Mouse (Mus musculus) forebrain, embryonic 15.5 days (tissue): ENCODE results near the gene Col23a1. TPM values are rescaled to one million over a fixed set of nuclear protein-coding genes. Genes with fewer than 3 reads are reported as not detected.

Source experiments
- ATAC-seq: fragments of 200-750 bp; cut with Nextera tagmentation; replicated peaks from 2 replicates; pipeline ENCODE4 v1.8.0; 2017; ENCODE audit warnings: mild to moderate bottlenecking, moderate TSS enrichment, moderate library complexity
- H3K27ac ChIP-seq: fragments of 300-500 bp; sonication (generic); replicated peaks from 2 replicates; pipeline ENCODE4 v1.5.1; 2015; ENCODE audit warnings: mild to moderate bottlenecking, inconsistent platforms
- H3K27me3 ChIP-seq: fragments of 300-500 bp; sonication (generic); 2 replicates; pipeline ENCODE4 v1.6.1; 2015; ENCODE audit warnings: inconsistent platforms
- H3K36me3 ChIP-seq: fragments of 300-500 bp; sonication (generic); 2 replicates; pipeline ENCODE4 v1.6.1; 2015; ENCODE audit warnings: mild to moderate bottlenecking, inconsistent platforms
- H3K4me1 ChIP-seq: fragments of 300-500 bp; sonication (generic); 2 replicates; pipeline ENCODE4 v1.6.1; 2015; ENCODE audit warnings: inconsistent platforms
- H3K4me2 ChIP-seq: fragments of 300-500 bp; sonication (generic); replicated peaks from 2 replicates; pipeline ENCODE4 v1.6.1; 2015; ENCODE audit warnings: mild to moderate bottlenecking, inconsistent platforms
- H3K4me3 ChIP-seq: fragments of 300-500 bp; sonication (generic); 2 replicates; pipeline ENCODE4 v1.5.1; 2015; ENCODE audit warnings: mild to moderate bottlenecking, inconsistent platforms
- H3K9ac ChIP-seq: fragments of 300-500 bp; sonication (generic); replicated peaks from 2 replicates; pipeline ENCODE4 v1.6.1; 2015; ENCODE audit warnings: mild to moderate bottlenecking, inconsistent platforms
- H3K9me3 ChIP-seq: fragments of 300-500 bp; sonication (generic); 2 replicates; pipeline ENCODE4 v1.6.1; 2016; ENCODE audit warnings: inconsistent platforms
- WGBS: fragments of 180-500 bp; shearing (Covaris S2); methylation state at CpG from one replicate; pipeline ENCODE4 v1.1.7; 2015; ENCODE audit warnings: mixed read lengths; 5-methylcytosine and 5-hydroxymethylcytosine counted together
- polyA plus RNA-seq: library from polyadenylated mRNA; unstranded; fragments of >200 nt; fragmentation: Nextera tagmentation; extraction: Ambion mirVana; gene quantifications from 2 replicates; pipeline ENCODE4 v1.2.1, GENCODE M21; 2015

The Col23a1 gene
- polyA plus RNA-seq, 1 experiment from 2014 or later: 4.1 TPM

- no peaks in the 10 kb centered on the region for H3K27me3 ChIP-seq
- no peaks in the 10 kb centered on the region for H3K9me3 ChIP-seq
- 81% methylated on average over 1 of the region's 1 CpGs for WGBS
- no peak overlapping the region for H3K9ac ChIP-seq
- H3K4me3 ChIP-seq: no peak overlapping the region
- no peaks in the 10 kb centered on the region for H3K4me1 ChIP-seq
- no peak for ATAC-seq
- H3K4me2 ChIP-seq: no peak overlapping the region
- no peaks in the 10 kb centered on the region for H3K36me3 ChIP-seq
- no peak overlapping the region for H3K27ac ChIP-seq
These were observed 273.6 kb downstream of the Col23a1 start for GRCm38 (mm10) chr11:51563276-51563675.

GRCm38 (mm10) chr11:51565062-51565461 is 275.3 kb downstream of the Col23a1 start:
- Histone ChIP-seq H3K4me3 (no peak overlapping the region), H3K27ac (no peak overlapping the region), H3K4me2 (no peak overlapping the region), H3K4me1 (no peaks in the 10 kb centered on the region), H3K9me3 (no peaks in the 10 kb centered on the region), H3K36me3 (no peaks in the 10 kb centered on the region), H3K27me3 (no peaks in the 10 kb centered on the region), H3K9ac (no peak overlapping the region)
- WGBS: 31% methylated on average over 3 of the region's 3 CpGs
- no peak for ATAC-seq

GRCm38 (mm10) chr11:51565951-51566350 is 276.2 kb downstream of the Col23a1 start:
- no peaks in the 10 kb centered on the region for H3K36me3 ChIP-seq
- no peaks in the 10 kb centered on the region for H3K27me3 ChIP-seq
- no peak overlapping the region for H3K4me3 ChIP-seq
- no peaks in the 10 kb centered on the region for H3K9me3 ChIP-seq
- H3K4me2 ChIP-seq: no peak overlapping the region
- 90% methylated on average over 6 of the region's 6 CpGs for WGBS
- H3K4me1 ChIP-seq: no peaks in the 10 kb centered on the region
- no peak for ATAC-seq
- H3K27ac ChIP-seq: no peak overlapping the region
- no peak overlapping the region for H3K9ac ChIP-seq

GRCm38 (mm10) chr11:51568801-51569200 is 279.1 kb downstream of the Col23a1 start:
- 87% methylated on average over 4 of the region's 4 CpGs for WGBS
- Histone ChIP-seq H3K36me3 (no peaks in the 10 kb centered on the region), H3K27ac (no peak overlapping the region), H3K4me3 (no peak overlapping the region), H3K4me2 (no peak overlapping the region), H3K9me3 (no peaks in the 10 kb centered on the region), H3K4me1 (no peaks in the 10 kb centered on the region), H3K9ac (no peak overlapping the region), H3K27me3 (no peaks in the 10 kb centered on the region)
- ATAC-seq: no peak

- Histone ChIP-seq H3K4me1 (peaks cover 9% of the 10 kb centered on the region; the same call in 1 of the 2 replicates), H3K27me3 (no peaks in the 10 kb centered on the region), H3K27ac (peak overlapping the region; percentile 3; the same call in 1 of the 2 replicates), H3K4me2 (no peak overlapping the region), H3K4me3 (no peak overlapping the region), H3K36me3 (no peaks in the 10 kb centered on the region), H3K9me3 (no peaks in the 10 kb centered on the region), H3K9ac (no peak overlapping the region)
- no peak for ATAC-seq
- WGBS: 59% methylated on average over 4 of the region's 4 CpGs
These were observed 286.7 kb downstream of the Col23a1 start for GRCm38 (mm10) chr11:51576454-51576853.

- H3K9ac ChIP-seq: no peak overlapping the region
- no peak for ATAC-seq
- H3K4me3 ChIP-seq: no peak overlapping the region
- peaks cover 9% of the 10 kb centered on the region; the same call in 1 of the 2 replicates for H3K4me1 ChIP-seq
- H3K27ac ChIP-seq: no peak overlapping the region
- H3K4me2 ChIP-seq: no peak overlapping the region
- no peaks in the 10 kb centered on the region for H3K9me3 ChIP-seq
- no peaks in the 10 kb centered on the region for H3K27me3 ChIP-seq
- 86% methylated on average over 7 of the region's 7 CpGs for WGBS
- H3K36me3 ChIP-seq: no peaks in the 10 kb centered on the region
These were observed 287.9 kb downstream of the Col23a1 start for GRCm38 (mm10) chr11:51577587-51577986.

GRCm38 (mm10) chr11:51579024-51579423 is 289.3 kb downstream of the Col23a1 start:
- 55% methylated on average over 4 of the region's 4 CpGs for WGBS

GRCm38 (mm10) chr11:51582713-51583112 is 293.0 kb downstream of the Col23a1 start:
- H3K36me3 ChIP-seq: peaks cover 15% of the 10 kb centered on the region
- H3K27me3 ChIP-seq: no peaks in the 10 kb centered on the region
- no peak overlapping the region for H3K27ac ChIP-seq
- no peak for ATAC-seq
- no peak overlapping the region for H3K4me2 ChIP-seq
- no peak overlapping the region for H3K9ac ChIP-seq
- no peaks in the 10 kb centered on the region for H3K9me3 ChIP-seq
- peaks cover 23% of the 10 kb centered on the region for H3K4me1 ChIP-seq
- H3K4me3 ChIP-seq: no peak overlapping the region
- WGBS: 24% methylated on average over 8 of the region's 8 CpGs

More at GRCm38 (mm10) chr11:51579024-51579423, 289.3 kb downstream of the Col23a1 start:
- ATAC-seq: no peak
- no peaks in the 10 kb centered on the region for H3K9me3 ChIP-seq
- H3K9ac ChIP-seq: no peak overlapping the region
- H3K36me3 ChIP-seq: no peaks in the 10 kb centered on the region
- H3K4me3 ChIP-seq: no peak overlapping the region
- H3K4me1 ChIP-seq: peaks cover 17% of the 10 kb centered on the region
- H3K27ac ChIP-seq: no peak overlapping the region
- no peak overlapping the region for H3K4me2 ChIP-seq
- no peaks in the 10 kb centered on the region for H3K27me3 ChIP-seq

- peaks cover 23% of the 10 kb centered on the region for H3K4me1 ChIP-seq
These were observed 294.3 kb downstream of the Col23a1 start for GRCm38 (mm10) chr11:51584057-51584430.

GRCm38 (mm10) chr11:51584431-51585248 is 294.9 kb downstream of the Col23a1 start, which contains the start of gene Phykpl:
Gene Phykpl, plus strand, starts transcription at chr11:51584757.
- under 1% methylated on average over 59 of the region's 59 CpGs for WGBS

More at GRCm38 (mm10) chr11:51584057-51584430, 294.3 kb downstream of the Col23a1 start:
- peaks cover 28% of the 10 kb centered on the region for H3K36me3 ChIP-seq
- ATAC-seq: peak; percentile 20; the same call in 1 of the 2 replicates
- no peaks in the 10 kb centered on the region for H3K27me3 ChIP-seq
- H3K4me3 ChIP-seq: peak overlapping the region; percentile 68
- WGBS: 4% methylated on average over 9 of the region's 9 CpGs
- no peaks in the 10 kb centered on the region for H3K9me3 ChIP-seq
- H3K27ac ChIP-seq: peak overlapping the region; percentile 96
- peak overlapping the region; percentile 91 for H3K4me2 ChIP-seq
- H3K9ac ChIP-seq: peak overlapping the region; percentile 70

GRCm38 (mm10) chr11:51585608-51586252 is 296.0 kb downstream of the Col23a1 start:
- H3K4me3 ChIP-seq: peak overlapping the region; percentile 68
- peaks cover 43% of the 10 kb centered on the region for H3K36me3 ChIP-seq
- ATAC-seq: peak; percentile 17
- peaks cover 23% of the 10 kb centered on the region for H3K4me1 ChIP-seq
- peak overlapping the region; percentile 96 for H3K27ac ChIP-seq
- peak overlapping the region; percentile 70 for H3K9ac ChIP-seq
- H3K9me3 ChIP-seq: no peaks in the 10 kb centered on the region
- no peaks in the 10 kb centered on the region for H3K27me3 ChIP-seq
- H3K4me2 ChIP-seq: peak overlapping the region; percentile 91
- WGBS: 68% methylated on average over 8 of the region's 8 CpGs

More at GRCm38 (mm10) chr11:51584431-51585248, 294.9 kb downstream of the Col23a1 start, which contains the start of gene Phykpl:
- H3K36me3 ChIP-seq: peaks cover 34% of the 10 kb centered on the region
- H3K4me1 ChIP-seq: peaks cover 23% of the 10 kb centered on the region
- peak within 1 kb of the TSS; percentile 70 for H3K9ac ChIP-seq
- H3K9me3 ChIP-seq: no peaks in the 10 kb centered on the region
- H3K4me2 ChIP-seq: peak within 1 kb of the TSS; percentile 91
- H3K27ac ChIP-seq: peak within 1 kb of the TSS; percentile 96
- H3K27me3 ChIP-seq: no peaks in the 10 kb centered on the region
- peak within 1 kb of the TSS; percentile 68 for H3K4me3 ChIP-seq
- peak; percentile 93 for ATAC-seq

GRCm38 (mm10) chr11:51586411-51586810 is 296.7 kb downstream of the Col23a1 start:
- peaks cover 23% of the 10 kb centered on the region for H3K4me1 ChIP-seq
- H3K4me2 ChIP-seq: no peak overlapping the region
- no peak overlapping the region for H3K9ac ChIP-seq
- no peaks in the 10 kb centered on the region for H3K27me3 ChIP-seq
- ATAC-seq: no peak
- no peak overlapping the region for H3K4me3 ChIP-seq
- WGBS: 82% methylated on average over 13 of the region's 13 CpGs
- H3K27ac ChIP-seq: peak overlapping the region; percentile 35; the same call in 1 of the 2 replicates
- no peaks in the 10 kb centered on the region for H3K9me3 ChIP-seq
- peaks cover 49% of the 10 kb centered on the region for H3K36me3 ChIP-seq
